Mouse (Mus musculus): Measurements from ENCODE around the gene Unc5b. TPM values are rescaled to one million over a fixed set of nuclear protein-coding genes. Genes with fewer than 3 reads are reported as not detected.
"Not testable (repeated sequence)": the region's sequence is repeated elsewhere in the genome, so short reads cannot be mapped to it uniquely, and the experiment has no call there.

Unc5b gene
- polyA plus RNA-seq (2014; fragmentation: Nextera tagmentation; extraction: Ambion mirVana): 7.9 and 10.1 TPM in 2 replicates

DNA sequence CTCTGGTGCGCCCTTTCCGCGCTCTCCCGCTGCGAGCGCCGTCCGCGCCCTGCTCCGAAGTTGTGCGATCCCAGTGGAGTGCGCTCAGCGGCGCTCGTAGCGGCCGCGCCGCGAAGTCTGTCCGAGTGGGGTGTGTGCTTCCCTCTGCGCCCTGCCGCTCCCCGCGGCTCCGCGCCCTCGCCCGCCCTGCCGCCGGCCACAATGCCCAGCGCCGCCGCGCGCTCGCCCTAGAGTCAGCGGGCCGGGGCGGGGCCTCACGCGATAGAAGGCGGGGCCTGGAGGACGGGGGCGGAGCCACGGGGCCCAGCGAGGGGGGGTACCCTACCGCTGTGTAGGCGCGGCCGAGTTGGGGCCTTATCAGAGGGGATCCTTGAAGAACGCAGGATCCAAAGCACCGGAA is at the start of gene Unc5b:
Gene Unc5b (minus strand): TSS at position 203 of the 400 bp plus-strand sequence.
- Histone ChIP-seq H3K4me3 (ENCODE audit: low read length) (peak within 1 kb of the TSS; percentile 57), H3K27me3 (ENCODE audit: control insufficient read depth, insufficient read depth, low read length) (peaks cover 44% of the 10 kb centered on the region), H3K9me3 (ENCODE audit: control insufficient read depth, low read length) (no peaks in the 10 kb centered on the region), H3K4me1 (ENCODE audit: control insufficient read depth, insufficient read depth, low read length) (peaks cover 34% of the 10 kb centered on the region), H3K9ac (ENCODE audit: low read depth, low read length) (peak within 1 kb of the TSS; percentile 82), H3K27ac (ENCODE audit: low read depth, low read length) (peak within 1 kb of the TSS; percentile 84; the same call in 1 of the 2 replicates), H3K4me2 (replicated peaks; ENCODE audit: low read depth, low read length) (peak within 1 kb of the TSS; percentile 74), H3K36me3 (ENCODE audit: control insufficient read depth, insufficient read depth, low read length) (no peaks in the 10 kb centered on the region)
- peak; percentile 91 for ATAC-seq (ENCODE audit: low FRiP score, low TSS enrichment)
- WGBS: under 1% methylated on average over 53 of the region's 53 CpGs

DNA sequence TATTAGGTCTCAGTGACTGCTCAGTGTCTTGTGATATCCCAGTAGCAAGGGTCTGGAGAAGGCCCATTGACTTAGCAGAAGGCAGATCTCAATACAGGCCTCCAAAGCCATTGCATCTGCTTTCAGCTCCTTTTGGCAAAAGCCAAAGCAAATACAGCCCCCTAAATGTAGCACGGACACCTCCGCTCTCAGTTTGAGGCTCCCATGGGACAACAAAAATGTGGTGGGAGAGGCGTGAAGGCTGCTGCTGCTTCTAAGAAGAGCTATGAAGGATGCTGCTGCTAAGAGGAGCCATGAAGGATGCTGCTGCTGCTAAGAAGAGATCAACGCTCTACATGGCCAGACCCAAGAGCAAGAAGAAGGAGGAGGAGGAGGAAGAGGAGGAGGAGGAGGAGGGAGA is 48.4 kb upstream of the Unc5b start:
- H3K9ac ChIP-seq (ENCODE audit: low read depth, low read length): no peak overlapping the region
- H3K4me2 ChIP-seq (replicated peaks; ENCODE audit: low read depth, low read length): no peak overlapping the region
- H3K4me3 ChIP-seq (ENCODE audit: low read length): no peak overlapping the region
- H3K9me3 ChIP-seq (ENCODE audit: control insufficient read depth, low read length): no peaks in the 10 kb centered on the region
- no peak overlapping the region for H3K27ac ChIP-seq (ENCODE audit: low read depth, low read length)
- H3K27me3 ChIP-seq (ENCODE audit: control insufficient read depth, insufficient read depth, low read length): no peaks in the 10 kb centered on the region
- H3K4me1 ChIP-seq (ENCODE audit: control insufficient read depth, insufficient read depth, low read length): no peaks in the 10 kb centered on the region
- H3K36me3 ChIP-seq (ENCODE audit: control insufficient read depth, insufficient read depth, low read length): no peaks in the 10 kb centered on the region
- 72% methylated on average over 4 of the region's 4 CpGs for WGBS
- no peak for ATAC-seq (ENCODE audit: low FRiP score, low TSS enrichment)

GRCm38 (mm10) chr10:60877075-60877474 is 45.7 kb upstream of the Unc5b start:
- Histone ChIP-seq H3K36me3 (ENCODE audit: control insufficient read depth, insufficient read depth, low read length) (no peaks in the 10 kb centered on the region), H3K27me3 (ENCODE audit: control insufficient read depth, insufficient read depth, low read length) (no peaks in the 10 kb centered on the region), H3K27ac (ENCODE audit: low read depth, low read length) (no peak overlapping the region), H3K4me3 (ENCODE audit: low read length) (no peak overlapping the region), H3K9ac (ENCODE audit: low read depth, low read length) (no peak overlapping the region), H3K4me2 (replicated peaks; ENCODE audit: low read depth, low read length) (no peak overlapping the region), H3K9me3 (ENCODE audit: control insufficient read depth, low read length) (no peaks in the 10 kb centered on the region), H3K4me1 (ENCODE audit: control insufficient read depth, insufficient read depth, low read length) (no peaks in the 10 kb centered on the region)
- 89% methylated on average over 5 of the region's 5 CpGs for WGBS
- no peak for ATAC-seq (ENCODE audit: low FRiP score, low TSS enrichment)

GRCm38 (mm10) chr10:60875011-60875410 is 43.6 kb upstream of the Unc5b start:
- H3K27ac ChIP-seq (ENCODE audit: low read depth, low read length): no peak overlapping the region
- WGBS: 87% methylated on average over 1 of the region's 1 CpGs
- H3K4me1 ChIP-seq (ENCODE audit: control insufficient read depth, insufficient read depth, low read length): no peaks in the 10 kb centered on the region
- H3K36me3 ChIP-seq (ENCODE audit: control insufficient read depth, insufficient read depth, low read length): no peaks in the 10 kb centered on the region
- no peaks in the 10 kb centered on the region for H3K27me3 ChIP-seq (ENCODE audit: control insufficient read depth, insufficient read depth, low read length)
- no peak overlapping the region for H3K9ac ChIP-seq (ENCODE audit: low read depth, low read length)
- no peak for ATAC-seq (ENCODE audit: low FRiP score, low TSS enrichment)
- no peak overlapping the region for H3K4me2 ChIP-seq (replicated peaks; ENCODE audit: low read depth, low read length)
- no peaks in the 10 kb centered on the region for H3K9me3 ChIP-seq (ENCODE audit: control insufficient read depth, low read length)
- H3K4me3 ChIP-seq (ENCODE audit: low read length): no peak overlapping the region

- Histone ChIP-seq H3K27ac (ENCODE audit: low read depth, low read length) (no peak overlapping the region), H3K4me1 (ENCODE audit: control insufficient read depth, insufficient read depth, low read length) (no peaks in the 10 kb centered on the region), H3K9ac (ENCODE audit: low read depth, low read length) (no peak overlapping the region), H3K9me3 (ENCODE audit: control insufficient read depth, low read length) (no peaks in the 10 kb centered on the region), H3K4me3 (ENCODE audit: low read length) (no peak overlapping the region), H3K36me3 (ENCODE audit: control insufficient read depth, insufficient read depth, low read length) (no peaks in the 10 kb centered on the region), H3K27me3 (ENCODE audit: control insufficient read depth, insufficient read depth, low read length) (no peaks in the 10 kb centered on the region), H3K4me2 (replicated peaks; ENCODE audit: low read depth, low read length) (no peak overlapping the region)
- 87% methylated on average over 6 of the region's 6 CpGs for WGBS
- no peak for ATAC-seq (ENCODE audit: low FRiP score, low TSS enrichment)
These were observed 31.9 kb upstream of the Unc5b start for GRCm38 (mm10) chr10:60863318-60863717.

GRCm38 (mm10) chr10:60862477-60863293 is 31.3 kb upstream of the Unc5b start:
- Histone ChIP-seq H3K9me3 (ENCODE audit: control insufficient read depth, low read length) (no peaks in the 10 kb centered on the region), H3K27ac (ENCODE audit: low read depth, low read length) (peak overlapping the region; percentile 65; the same call in 1 of the 2 replicates), H3K36me3 (ENCODE audit: control insufficient read depth, insufficient read depth, low read length) (no peaks in the 10 kb centered on the region), H3K4me3 (ENCODE audit: low read length) (no peak overlapping the region), H3K4me1 (ENCODE audit: control insufficient read depth, insufficient read depth, low read length) (no peaks in the 10 kb centered on the region), H3K4me2 (replicated peaks; ENCODE audit: low read depth, low read length) (peak overlapping the region; percentile 11; the same call in 1 of the 2 replicates), H3K27me3 (ENCODE audit: control insufficient read depth, insufficient read depth, low read length) (no peaks in the 10 kb centered on the region), H3K9ac (ENCODE audit: low read depth, low read length) (no peak overlapping the region)
- WGBS: 59% methylated on average over 25 of the region's 25 CpGs
- no peak for ATAC-seq (ENCODE audit: low FRiP score, low TSS enrichment)

- H3K27me3 ChIP-seq (ENCODE audit: control insufficient read depth, insufficient read depth, low read length); H3K4me1 ChIP-seq (ENCODE audit: control insufficient read depth, insufficient read depth, low read length); H3K4me2 ChIP-seq (replicated peaks; ENCODE audit: low read depth, low read length); H3K9me3 ChIP-seq (ENCODE audit: control insufficient read depth, low read length); H3K9ac ChIP-seq (ENCODE audit: low read depth, low read length); H3K27ac ChIP-seq (ENCODE audit: low read depth, low read length); H3K36me3 ChIP-seq (ENCODE audit: control insufficient read depth, insufficient read depth, low read length); ATAC-seq (ENCODE audit: low FRiP score, low TSS enrichment); H3K4me3 ChIP-seq (ENCODE audit: low read length): not testable (repeated sequence)
These were observed 13.9 kb upstream of the Unc5b start for GRCm38 (mm10) chr10:60845271-60845670.

DNA sequence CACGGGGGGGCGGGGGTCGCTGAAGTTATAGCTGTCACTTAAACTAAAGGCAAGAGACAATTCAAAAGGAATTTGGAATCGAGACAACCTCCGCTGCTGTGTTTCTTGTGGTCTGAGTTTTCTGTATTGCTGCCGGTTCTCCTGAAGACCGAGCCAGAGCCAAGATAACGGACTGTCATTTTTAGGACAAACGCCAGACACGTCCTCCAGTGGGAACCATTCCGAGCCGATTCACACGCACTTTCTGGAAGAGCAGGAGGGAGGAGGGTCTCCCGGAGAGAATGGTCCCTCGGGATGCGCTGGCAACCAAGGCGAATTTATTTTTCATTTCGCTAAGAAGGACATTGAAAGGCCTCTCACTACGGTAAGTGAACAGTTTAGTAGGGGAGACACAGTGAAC is 7.4 kb upstream of the Unc5b start:
- H3K36me3 ChIP-seq (ENCODE audit: control insufficient read depth, insufficient read depth, low read length): no peaks in the 10 kb centered on the region
- no peak overlapping the region for H3K9ac ChIP-seq (ENCODE audit: low read depth, low read length)
- H3K27ac ChIP-seq (ENCODE audit: low read depth, low read length): no peak overlapping the region
- ATAC-seq (ENCODE audit: low FRiP score, low TSS enrichment): no peak
- 66% methylated on average over 19 of the region's 19 CpGs for WGBS
- H3K9me3 ChIP-seq (ENCODE audit: control insufficient read depth, low read length): no peaks in the 10 kb centered on the region
- H3K27me3 ChIP-seq (ENCODE audit: control insufficient read depth, insufficient read depth, low read length): peaks cover 8% of the 10 kb centered on the region
- no peak overlapping the region for H3K4me3 ChIP-seq (ENCODE audit: low read length)
- no peak overlapping the region for H3K4me2 ChIP-seq (replicated peaks; ENCODE audit: low read depth, low read length)
- no peaks in the 10 kb centered on the region for H3K4me1 ChIP-seq (ENCODE audit: control insufficient read depth, insufficient read depth, low read length)

GRCm38 (mm10) chr10:60834949-60835348 is 3.6 kb upstream of the Unc5b start:
- ATAC-seq (ENCODE audit: low FRiP score, low TSS enrichment): no peak
- H3K9ac ChIP-seq (ENCODE audit: low read depth, low read length): no peak overlapping the region
- H3K4me2 ChIP-seq (replicated peaks; ENCODE audit: low read depth, low read length): no peak overlapping the region
- peaks cover 4% of the 10 kb centered on the region; the same call in 1 of the 2 replicates for H3K4me1 ChIP-seq (ENCODE audit: control insufficient read depth, insufficient read depth, low read length)
- H3K9me3 ChIP-seq (ENCODE audit: control insufficient read depth, low read length): no peaks in the 10 kb centered on the region
- no peak overlapping the region for H3K27ac ChIP-seq (ENCODE audit: low read depth, low read length)
- no peak overlapping the region for H3K4me3 ChIP-seq (ENCODE audit: low read length)
- WGBS: 4% methylated on average over 13 of the region's 13 CpGs
- no peaks in the 10 kb centered on the region for H3K36me3 ChIP-seq (ENCODE audit: control insufficient read depth, insufficient read depth, low read length)
- peaks cover 29% of the 10 kb centered on the region for H3K27me3 ChIP-seq (ENCODE audit: control insufficient read depth, insufficient read depth, low read length)
